Mouse (Mus musculus) T-helper 2 cell (primary cell): ENCODE results near the gene Ankmy2.

Experiments used
- in situ Hi-C: fragments of 300-600 bp; cut with MboI, MseI; formaldehyde crosslinking; loops from one replicate; pipeline ENCODE4 v1.15.1; 2025; ENCODE audit warnings: high pct_unique_total_duplicates

Gene Ankmy2

DNA sequence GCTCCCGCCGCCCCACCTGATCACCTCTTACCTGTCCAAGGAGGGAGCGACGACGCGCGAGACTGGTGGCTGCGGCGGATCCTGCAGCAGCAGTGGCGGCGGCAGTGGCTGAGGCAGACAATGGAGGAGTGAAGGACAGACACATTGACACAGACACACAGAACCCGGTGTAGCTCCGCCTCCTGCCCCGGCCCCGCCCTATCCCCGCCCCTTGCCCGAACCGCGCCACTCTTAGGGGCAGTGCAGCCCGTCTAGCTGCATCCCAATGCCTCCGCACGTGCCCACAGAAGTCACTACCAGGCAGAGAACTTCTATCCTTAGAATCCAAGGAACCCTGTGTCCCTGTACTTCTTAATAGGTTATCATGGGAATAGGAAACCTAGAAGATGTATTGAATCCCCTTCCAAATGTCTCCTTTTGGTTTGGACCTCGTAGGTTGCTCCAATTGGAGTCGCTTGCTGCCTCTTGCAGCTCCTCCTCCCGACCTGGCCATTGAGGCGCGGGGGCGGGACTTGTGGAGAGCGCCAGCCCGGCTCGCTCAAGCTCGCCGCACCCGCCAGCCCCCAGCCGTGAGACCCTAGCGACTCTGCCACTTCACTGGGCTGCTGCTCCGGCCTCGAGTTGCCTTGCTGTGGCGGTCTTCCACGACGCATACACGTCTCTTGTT lies at the start of gene Ankmy2:
TSS of gene Ankmy2 (plus strand) at position 478 of the 667 bp plus-strand sequence.
- in situ Hi-C loops = loop anchor here (5.0 kb wide), 1 partner anchor 119 kb away; no protein-coding TSS in a partner anchor

GRCm38 (mm10) chr12:36108442-36108841 lies 48.5 kb upstream of the Ankmy2 start:
- in situ Hi-C loops = loop anchor here (5.0 to 10.0 kb wide), 2 partner anchors 216 to 724 kb away; no protein-coding TSS in a partner anchor

DNA sequence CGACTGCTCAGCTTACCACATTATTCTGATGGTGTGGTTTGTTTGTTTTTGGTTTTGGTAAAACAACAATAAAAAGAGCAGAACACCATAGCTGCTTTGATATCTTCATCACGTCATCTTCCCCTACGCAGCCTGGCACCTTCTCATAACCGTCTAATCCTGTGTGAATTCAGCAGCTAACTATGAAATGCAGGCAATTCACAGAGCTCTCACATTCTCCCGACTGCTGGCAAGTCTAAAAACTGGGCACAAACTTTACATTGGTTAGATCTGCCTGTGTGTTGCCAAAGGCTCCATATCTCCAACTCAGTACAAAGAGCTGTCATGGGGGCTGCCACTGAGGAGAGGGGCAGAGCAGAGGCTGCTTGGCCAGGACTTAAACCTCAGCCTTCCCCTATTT lies 46.5 kb upstream of the Ankmy2 start:
- in situ Hi-C loops = no loop called here

GRCm38 (mm10) chr12:36111110-36111509 lies 45.8 kb upstream of the Ankmy2 start:
- in situ Hi-C loops = no loop called here

DNA sequence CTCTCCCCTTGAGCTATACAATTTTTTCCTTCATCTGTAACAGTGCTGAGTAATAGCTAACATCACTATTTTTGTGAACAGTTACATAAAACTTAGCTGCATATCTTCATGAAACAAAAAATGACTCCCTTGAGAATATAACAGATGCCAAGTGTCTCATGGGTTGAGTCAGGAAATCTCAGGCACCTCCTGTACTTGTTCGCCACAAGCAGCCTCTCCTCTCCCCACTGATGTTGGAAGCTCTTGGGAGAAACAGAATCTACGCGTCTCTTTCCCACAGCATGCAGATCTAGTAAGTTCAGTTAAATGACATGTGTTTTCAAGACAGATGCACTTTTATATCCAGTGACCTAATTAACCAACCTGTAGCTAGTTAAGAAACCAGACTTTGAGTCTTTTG lies 44.8 kb upstream of the Ankmy2 start:
- in situ Hi-C loops = no loop called here

DNA sequence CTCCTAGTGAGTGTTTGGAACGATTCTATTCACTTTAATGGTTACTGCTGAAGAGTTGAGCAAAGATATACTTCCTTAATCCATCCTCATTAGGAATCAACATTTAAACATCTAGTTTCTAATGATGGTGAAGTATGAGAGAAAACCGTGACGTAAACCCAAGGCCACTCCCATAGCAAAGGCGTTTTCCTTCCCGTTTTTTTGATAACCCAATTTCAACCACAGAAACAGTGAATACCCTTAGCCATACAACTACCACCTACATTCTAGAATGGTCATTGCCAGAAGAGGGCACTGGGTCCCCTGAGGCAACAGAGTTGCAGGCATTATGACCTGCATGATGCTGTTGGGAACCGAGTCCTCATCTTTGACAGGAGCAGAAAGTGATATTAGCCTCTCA lies 39.8 kb upstream of the Ankmy2 start:
- in situ Hi-C loops = no loop called here

DNA sequence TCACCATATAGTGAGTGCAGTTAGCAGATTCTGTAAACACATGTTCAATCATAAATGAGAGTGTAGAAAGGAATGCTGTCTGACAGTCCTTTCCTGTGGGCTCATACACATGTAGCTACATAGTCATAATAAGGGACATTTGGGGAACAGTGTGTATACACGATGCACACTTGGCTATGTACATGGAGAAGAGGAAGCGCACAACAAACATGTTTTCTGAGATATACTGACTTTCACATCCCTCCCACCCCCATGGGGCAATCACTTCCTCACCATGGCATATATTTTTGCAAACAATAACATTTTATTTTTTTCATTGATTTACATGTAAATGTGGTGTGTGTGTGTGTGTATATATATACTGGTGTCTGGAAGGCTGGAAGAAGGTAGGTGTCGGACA lies 37.7 kb upstream of the Ankmy2 start:
- in situ Hi-C loops = no loop called here

- in situ Hi-C loops = no loop called here
Observed at GRCm38 (mm10) chr12:36126049-36126448, 30.9 kb upstream of the Ankmy2 start.

- in situ Hi-C loops = no loop called here
Observed at GRCm38 (mm10) chr12:36129826-36130225, 27.1 kb upstream of the Ankmy2 start.

DNA sequence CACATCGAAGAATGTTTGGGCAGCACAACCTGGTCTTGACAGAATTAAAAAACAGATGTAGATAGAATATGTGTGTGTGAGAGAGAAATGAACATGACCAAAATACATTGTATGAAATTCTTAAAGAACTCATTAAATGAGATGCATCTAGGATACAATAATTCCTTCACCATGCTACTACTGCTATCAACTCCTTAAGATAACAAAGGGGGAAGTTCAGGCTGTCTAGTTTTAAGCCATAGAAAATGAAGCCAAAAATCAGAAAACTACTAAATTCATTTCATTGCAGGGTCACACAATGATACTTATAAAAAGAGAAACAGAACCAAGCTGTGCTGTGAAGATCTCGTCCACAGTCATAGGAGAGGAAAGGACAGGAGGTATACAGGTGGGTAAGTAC lies 24.7 kb upstream of the Ankmy2 start:
- in situ Hi-C loops = no loop called here

DNA sequence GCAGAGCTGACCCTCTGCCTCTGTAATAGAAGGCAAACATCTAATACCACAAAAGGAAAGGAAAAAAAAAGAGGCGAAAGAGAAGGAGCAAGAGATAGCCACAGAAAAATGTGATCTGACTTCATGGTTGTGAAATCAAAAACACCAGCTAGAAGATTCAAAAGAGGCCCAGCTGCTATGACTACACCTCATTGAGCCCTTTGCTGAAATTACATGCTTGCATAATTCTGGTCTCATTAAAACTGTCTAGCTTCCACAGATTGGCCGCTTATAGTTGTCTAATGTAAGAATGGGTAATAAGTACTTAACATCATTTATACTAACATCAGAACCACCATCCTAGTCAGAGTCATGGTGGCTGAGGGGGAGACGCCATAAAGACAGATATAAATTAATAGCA lies 24.2 kb upstream of the Ankmy2 start:
- in situ Hi-C loops = no loop called here

DNA sequence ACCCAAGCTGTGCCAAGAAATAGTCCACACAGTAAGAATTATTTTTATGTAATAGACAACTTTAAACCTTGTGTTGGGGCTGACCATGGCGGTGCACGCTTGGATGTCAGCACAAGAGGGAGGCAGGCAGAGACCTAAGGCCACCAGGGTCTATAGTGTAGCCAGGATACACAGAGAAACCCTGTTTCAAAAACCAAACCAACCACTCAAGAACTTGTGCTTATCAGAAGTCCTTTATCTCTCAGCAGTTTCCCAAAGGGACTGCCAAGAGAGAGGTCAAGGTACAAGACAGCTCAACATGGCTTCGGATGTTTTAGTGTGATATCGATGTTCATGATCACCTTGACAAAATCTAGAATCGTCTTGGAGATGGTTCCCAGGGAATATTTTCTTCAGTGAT lies 23.4 kb upstream of the Ankmy2 start:
- in situ Hi-C loops = no loop called here

DNA sequence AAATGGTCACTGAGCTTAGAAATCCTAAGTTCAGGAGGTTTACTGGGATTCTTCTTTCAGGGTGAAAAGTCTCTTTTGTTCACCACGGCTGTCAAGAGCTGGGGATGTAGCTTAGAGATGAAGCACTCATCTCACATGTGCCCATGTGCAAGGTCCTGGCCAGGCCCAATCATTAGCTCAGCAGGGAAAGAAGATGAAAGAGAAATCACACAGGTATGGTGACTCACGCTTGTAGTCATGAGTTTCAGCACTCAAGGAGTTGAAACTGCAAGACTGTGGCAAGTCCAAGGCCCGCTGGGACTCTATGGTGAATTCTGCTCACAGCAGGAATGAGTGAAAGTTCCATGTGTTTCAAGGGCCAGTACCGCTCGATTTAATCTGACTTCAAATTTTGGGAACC lies 22.8 kb upstream of the Ankmy2 start:
- in situ Hi-C loops = no loop called here

GRCm38 (mm10) chr12:36135409-36135808 lies 21.5 kb upstream of the Ankmy2 start:
- in situ Hi-C loops = no loop called here

DNA sequence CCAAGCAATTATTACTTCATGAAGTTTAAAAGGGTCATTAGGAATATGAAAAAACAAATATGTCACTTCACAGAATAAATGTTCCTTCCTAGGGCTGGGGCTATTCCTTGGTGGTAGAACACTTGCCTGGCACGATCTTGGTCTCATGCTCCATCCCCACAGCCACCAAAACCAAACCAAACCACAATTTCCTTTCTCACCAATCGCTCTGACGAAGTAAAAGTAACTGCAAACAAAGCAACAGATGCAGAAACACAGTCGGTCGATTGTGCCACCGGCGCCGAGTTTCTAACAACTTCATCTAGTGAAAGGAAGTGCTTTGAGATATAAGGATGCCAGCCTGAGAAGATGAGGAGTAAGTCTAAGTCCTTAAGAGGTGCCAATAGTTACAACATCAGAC lies 20.6 kb upstream of the Ankmy2 start:
- in situ Hi-C loops = no loop called here

DNA sequence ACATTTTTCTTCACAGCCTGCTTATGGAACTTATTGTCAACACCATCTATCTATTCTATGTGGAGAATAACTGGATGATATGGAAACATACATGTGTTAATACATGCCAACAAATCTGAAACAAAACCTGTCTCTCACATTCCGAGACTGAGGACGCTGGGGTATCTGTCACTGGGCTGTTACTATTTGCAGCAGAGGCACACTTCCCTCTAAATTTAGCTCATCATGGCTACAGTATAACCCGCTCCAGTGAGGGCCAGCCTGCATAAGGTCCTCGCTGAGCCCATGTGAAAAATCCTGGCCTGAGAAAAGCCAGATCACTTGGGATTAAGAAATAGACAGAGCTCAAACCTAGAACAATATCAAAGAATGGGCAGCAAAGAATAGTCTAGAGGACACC lies 19.7 kb upstream of the Ankmy2 start:
- in situ Hi-C loops = no loop called here

GRCm38 (mm10) chr12:36140401-36140800 lies 16.5 kb upstream of the Ankmy2 start:
- in situ Hi-C loops = no loop called here

DNA sequence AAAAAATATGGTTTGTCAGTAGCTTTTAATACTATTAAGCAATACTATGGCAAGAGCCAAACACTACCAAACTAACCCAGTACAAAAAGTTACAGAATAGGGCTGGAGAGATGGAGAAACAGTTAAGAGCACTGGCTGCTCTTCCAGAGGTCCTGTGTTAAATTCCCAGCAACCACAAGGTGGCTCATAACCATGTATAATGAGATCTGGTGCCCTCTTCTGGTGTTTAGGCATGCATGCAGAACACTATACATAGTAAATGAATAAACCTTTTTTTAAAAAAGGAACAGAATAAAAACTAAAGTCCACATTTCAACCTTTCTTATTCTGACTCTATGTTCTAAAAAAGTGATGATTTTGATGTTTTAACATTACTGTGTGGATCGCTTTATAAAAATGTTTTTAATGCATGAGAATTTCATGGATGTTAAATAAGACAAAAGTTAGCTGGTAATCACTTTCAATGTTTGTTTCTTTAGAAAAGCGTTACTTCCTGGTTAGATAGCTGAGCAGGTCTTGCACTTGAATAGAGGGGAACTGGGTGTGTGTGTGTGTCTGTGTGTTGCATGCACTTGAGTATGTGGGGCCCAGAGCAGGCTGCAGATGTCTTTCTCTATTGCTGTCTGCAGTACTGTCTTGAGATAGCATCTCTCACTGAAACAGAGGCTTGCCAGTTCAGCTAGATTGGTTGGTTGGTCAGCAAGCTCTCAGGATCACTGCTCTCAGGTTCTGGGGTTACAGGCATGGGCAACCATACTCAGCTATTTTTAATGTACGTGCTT lies 10.5 kb upstream of the Ankmy2 start:
- in situ Hi-C loops = no loop called here

DNA sequence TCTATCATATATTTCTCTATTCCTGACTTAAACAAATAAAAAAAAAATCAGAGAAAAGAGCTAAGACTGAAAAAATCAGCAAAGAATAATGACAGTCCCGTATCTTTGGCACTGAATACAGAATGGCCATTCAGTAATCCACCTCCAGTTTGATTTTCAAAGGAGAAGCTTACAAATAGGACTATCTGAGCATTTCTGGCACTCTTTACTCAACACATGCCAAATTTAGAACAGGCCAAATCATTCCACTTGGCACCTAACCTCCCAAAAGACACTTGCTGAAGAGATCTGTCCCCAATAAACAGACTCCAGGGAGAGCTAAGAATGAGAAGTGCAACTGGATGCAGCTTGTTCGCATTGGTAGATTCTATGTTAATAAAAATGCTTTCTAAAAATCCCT lies 6.6 kb upstream of the Ankmy2 start:
- in situ Hi-C loops = no loop called here

GRCm38 (mm10) chr12:36150737-36151136 lies 6.2 kb upstream of the Ankmy2 start:
- in situ Hi-C loops = no loop called here

DNA sequence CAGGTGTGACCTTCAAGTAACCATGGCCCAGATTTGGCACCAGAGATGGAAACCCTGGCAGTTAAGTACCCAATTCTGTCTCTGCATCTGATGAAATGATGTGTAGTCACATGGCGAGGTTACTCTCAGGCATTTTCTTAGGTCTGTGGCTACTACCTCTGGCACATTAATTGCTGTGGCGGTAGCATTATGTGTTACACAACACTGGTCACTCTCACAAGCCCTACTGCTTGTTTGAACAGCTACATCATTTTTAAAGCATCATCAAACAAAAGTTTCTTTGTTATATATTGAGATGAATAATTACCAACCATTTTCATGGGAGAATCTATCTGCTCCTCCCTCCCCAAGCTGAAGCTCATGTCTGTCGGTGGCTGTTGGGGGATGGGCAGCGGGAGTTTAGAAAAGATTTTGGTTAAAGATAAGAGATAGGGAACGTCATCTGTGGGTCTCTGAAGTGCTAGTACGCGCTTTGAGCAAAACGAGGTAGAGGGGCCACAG lies 1.7 kb upstream of the Ankmy2 start:
- in situ Hi-C loops = loop anchor here (5.0 kb wide), 1 partner anchor 118 kb away; no protein-coding TSS in a partner anchor

DNA sequence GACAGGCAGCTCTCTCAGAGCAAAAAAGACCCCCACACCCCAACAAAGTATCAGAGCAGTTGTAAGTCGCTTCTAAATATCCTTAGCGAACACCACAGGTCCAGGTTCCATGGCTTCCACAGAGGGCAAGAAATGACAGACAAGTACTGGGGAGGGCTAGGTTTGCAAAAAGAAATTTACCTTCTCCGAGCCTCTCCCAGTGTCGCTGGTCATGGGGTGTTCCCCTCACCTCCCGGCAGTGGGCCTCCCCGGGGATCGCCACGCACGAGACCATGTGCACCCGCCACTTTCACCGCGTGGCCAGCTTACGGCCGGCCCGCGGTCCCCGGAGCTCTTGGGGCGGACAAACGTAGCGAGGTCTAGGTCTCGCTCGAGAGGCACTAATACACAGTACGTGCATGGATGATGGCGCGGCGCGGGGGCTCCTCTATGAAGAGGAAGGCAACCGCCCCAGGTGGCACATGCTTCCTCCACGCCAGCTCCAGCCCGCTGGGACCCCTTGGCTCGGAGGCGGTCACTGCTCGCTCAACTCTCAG lies 745 bp upstream of the Ankmy2 start:
- in situ Hi-C loops = loop anchor here (5.0 kb wide), 1 partner anchor 119 kb away; no protein-coding TSS in a partner anchor

DNA sequence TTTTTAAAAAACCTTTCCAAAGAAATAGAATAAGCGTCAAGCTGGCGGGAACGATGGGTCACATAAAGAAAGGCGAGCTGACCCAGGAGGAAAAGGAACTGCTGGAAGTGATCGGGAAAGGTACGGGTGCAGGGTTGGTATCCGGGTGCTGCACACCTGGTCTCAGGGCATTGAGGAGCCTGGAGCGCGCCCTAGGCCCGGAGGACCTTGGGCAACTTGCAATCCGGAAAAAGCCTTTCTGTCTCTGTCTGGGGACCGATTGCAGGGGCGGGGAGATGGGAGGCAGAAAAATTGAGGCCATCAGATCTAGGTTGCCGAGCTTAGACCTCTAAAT lies 357 bp downstream of the Ankmy2 start:
- in situ Hi-C loops = loop anchor here (5.0 kb wide), 1 partner anchor 120 kb away; no protein-coding TSS in a partner anchor
